Mouse (Mus musculus) CH12.LX (cell line): ENCODE data around the gene Enpp1.

Experiments used
- CTCF ChIP-seq, 2 experiments: IDR thresholded peaks in 1 of 2; conservative IDR thresholded peaks in 1 of 2; 2 replicates each; pipeline ENCODE4 v1.5.1; 2011 to 2012; ENCODE audit warnings: low read depth in 2 of 2, low read length in 2 of 2, improper control_type of control experiment in 1 of 2, inconsistent platforms in 1 of 2, mild to moderate bottlenecking in 1 of 2, moderate library complexity in 1 of 2
- HCFC1 ChIP-seq: IDR thresholded peaks from 2 replicates; pipeline ENCODE4 v1.6.1; 2012; ENCODE audit warnings: low read depth, mild to moderate bottlenecking, inconsistent platforms, low read length, improper control_type of control experiment
- KAT2A ChIP-seq: IDR thresholded peaks from 2 replicates; pipeline ENCODE4 v1.6.1; 2012; ENCODE audit warnings: low read length, improper control_type of control experiment, inconsistent platforms; ENCODE audit not compliant: insufficient replicate concordance
- MAX ChIP-seq: IDR thresholded peaks from 2 replicates; pipeline ENCODE4 v1.6.1; 2011; ENCODE audit warnings: low read length, improper control_type of control experiment
- SIN3A ChIP-seq: IDR thresholded peaks from 2 replicates; pipeline ENCODE4 v1.6.1; 2012; ENCODE audit warnings: low read length, improper control_type of control experiment, inconsistent platforms
- ZMIZ1 ChIP-seq: IDR thresholded peaks from 2 replicates; pipeline ENCODE4 v1.6.1; 2012; ENCODE audit warnings: low read depth, mild to moderate bottlenecking, inconsistent platforms, low read length, improper control_type of control experiment

DNA sequence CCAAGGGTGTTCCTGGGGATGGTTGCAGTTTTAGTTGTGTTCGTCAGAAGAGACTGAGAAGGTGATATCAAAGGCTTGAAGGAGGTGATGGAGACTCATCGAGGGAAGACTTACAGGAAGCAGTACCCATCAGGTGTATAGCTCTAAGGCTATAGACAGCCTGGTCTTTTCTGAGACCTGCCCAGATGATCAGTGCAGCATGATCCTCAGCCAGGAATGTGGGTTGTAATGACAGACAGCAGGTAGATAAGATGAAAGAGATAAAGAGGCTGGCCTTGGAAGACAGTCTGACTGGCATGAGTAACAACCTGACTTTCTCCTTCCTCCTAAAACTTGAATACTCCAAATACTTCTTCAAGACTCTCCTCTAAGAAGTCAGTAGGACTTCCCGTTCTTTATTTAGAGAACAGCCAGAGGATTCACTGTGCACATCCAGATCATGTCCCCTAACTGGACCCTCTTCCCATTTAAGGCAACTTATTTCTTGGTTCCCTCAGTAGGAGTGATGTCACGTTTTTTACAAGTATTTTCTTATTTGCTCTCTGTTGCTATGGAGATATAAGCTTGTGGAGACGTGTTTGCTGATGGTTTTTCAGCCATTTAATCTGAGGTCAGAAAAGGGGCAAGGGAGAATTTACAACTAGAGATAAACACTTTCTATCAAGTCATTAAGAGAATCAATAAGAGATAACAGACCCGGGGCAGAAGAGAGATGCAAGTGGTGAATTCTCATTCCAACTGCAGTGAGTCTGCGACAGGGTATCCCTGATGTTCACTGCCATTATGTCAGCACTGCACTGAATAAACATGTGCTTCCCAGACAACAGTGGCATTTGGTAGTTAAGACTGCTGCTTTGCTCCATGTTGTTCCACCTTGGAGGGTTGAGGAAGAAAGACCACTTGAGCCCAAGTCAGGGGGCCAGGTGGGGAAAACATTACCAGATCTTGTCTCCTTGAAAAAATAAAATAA is 29.6 kb upstream of the Enpp1 start:
- TF ChIP-seq ZMIZ1 = no peak
- no peak for TF ChIP-seq MAX
- TF ChIP-seq HCFC1 = no peak
- TF ChIP-seq SIN3A = no peak
- no peak for TF ChIP-seq CTCF (conservative IDR thresholded peaks at IDR 0.05 in 1 of 2, IDR thresholded peaks at IDR 0.05 in 1 of 2; ENCODE audit: low read depth in 2 of 2, low read length in 2 of 2)
- TF ChIP-seq KAT2A = no peak
